Mouse (Mus musculus) kidney, adult 8-10 months (tissue): ENCODE data around the gene Hoxb1.
A peak's percentile ranks its signal among the peaks of the same experiment; 100 is the strongest.

Experiments used
- DNase-seq, 2 experiments: peaks; one replicate each; pipeline ENCODE4 v3.0.0; 2022

Gene Hoxb1

DNA sequence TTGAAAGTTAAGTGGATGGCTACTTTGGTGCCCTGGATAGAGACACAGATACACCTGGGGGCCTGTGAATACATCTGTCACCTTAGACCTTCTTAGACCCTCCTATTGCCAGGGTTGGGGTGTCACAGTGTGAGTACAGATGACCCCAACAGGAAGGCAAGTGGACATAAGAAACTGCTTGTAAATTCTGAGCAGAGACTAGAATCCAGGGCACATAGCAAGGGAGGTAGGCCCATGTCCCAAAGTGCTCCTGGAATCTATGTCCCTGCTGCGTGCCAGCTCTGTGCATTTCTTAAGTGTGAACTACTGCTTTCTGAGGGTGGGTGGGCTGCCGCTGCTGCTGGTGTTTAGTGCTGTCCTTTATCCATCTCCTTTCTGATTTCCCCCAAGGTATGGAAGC, 14.8 kb upstream of the Hoxb1 start:
- no peak for DNase-seq

DNA sequence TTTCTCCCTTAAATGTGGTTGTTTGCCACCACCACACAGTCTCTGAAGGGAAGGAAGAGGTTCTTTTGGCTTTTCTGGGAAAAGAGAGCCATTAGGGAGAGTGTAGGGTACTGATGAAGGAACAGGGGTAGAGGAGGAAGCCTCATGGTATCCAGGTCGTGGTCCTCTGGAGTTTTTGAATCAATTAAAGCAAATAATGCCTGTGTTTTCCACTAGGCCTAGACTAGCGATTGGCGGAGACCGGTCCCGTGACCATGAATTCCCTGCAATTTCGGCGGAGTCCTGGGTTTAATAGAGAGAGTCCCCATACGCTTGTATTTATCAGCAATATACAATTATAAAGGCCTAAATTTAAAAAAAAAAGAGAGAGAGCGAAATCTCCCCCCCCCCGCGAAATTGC, 14.2 kb upstream of the Hoxb1 start:
- peak in 1 of 2 experiments; percentile 58 for DNase-seq

DNA sequence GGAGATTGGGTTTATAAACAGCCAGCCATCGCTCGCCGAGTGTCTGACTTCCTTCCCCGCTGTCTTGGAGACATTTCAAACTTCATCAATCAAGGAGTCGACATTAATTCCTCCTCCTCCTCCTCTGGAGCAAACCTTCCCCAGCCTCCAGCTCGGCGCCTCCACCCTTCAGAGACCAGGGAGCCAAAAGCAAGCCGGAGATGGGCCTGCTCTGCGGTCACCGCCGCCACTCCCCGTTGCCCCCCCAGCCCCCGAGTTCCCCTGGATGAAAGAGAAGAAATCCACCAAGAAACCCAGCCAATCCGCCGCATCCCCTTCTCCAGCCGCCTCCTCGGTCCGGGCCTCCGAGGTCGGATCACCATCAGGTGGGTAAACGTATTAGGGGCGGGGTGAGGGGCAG, 13.7 kb upstream of the Hoxb1 start:
- peak; percentile 68 to 83 for DNase-seq

DNA sequence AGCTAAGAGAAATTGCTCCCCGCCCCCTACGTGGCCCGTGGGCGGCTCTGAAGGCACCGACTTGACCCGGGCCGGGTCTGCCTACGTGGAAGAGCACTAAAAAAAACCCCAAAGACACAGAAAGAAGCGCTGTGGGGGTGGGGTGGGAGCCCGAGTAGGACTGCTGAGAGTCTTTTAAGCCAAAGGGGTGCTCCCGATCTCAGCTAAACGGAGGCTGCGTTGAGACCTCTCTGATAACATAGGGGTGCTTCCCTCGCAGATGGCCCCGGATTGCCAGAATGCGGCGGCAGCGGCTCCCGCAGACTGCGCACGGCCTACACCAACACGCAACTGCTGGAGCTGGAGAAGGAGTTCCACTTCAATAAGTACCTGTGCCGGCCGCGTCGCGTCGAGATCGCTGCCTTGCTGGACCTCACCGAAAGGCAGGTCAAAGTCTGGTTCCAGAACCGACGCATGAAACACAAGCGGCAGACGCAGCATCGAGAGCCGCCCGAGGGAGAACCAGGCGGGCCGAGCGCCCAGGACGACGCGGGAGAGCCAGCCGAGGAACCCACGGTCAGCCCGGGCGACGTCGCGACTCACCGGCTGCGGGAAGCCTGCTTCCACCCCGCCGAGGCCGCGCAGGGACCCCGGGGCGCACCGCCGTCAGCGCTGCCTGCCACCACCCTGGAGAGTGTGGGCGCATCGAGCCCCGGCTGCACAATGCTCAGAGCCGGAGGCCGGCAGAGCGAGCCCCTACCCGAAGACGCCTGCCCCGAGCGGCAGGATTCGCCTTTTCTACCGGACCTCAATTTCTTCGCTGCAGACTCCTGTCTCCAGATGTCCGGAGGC, 12.6 kb upstream of the Hoxb1 start:
- peak; percentile 74 to 80 for DNase-seq

DNA sequence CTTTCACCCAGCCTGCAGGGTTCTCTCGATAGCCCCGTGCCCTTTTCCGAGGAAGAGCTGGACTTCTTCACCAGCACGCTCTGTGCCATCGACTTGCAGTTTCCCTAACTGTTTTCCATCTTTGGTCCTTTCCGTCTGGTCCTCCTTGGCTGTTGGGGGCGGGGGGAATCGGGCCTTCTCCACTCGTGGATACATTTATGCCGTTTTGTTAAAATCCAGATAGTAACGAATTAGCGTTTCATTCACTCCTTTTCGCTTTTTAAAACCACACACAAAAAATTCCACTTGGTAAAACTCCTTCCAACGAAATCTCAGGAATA, 12.1 kb upstream of the Hoxb1 start:
- no peak for DNase-seq

DNA sequence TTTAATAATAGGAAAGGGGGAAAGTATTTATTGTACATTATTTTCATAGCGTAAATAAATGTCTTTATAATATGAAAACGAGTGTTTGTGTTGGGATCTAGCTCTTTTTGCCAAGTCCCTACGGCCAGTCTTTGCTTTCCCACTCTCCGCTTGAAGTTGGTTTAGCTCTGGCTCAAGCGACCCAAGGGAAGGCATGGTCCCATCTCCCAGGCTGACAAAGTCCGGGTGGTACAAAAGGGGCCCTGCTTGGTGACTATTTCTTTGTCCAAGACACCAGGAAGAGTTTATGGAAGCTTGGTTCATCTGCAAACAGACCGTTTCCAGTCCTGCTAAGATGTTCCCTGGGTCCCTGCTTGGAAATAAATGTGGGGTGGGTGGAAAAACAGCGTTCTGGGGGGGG, 11.6 kb upstream of the Hoxb1 start:
- DNase-seq, result peak in 1 of 2 experiments; percentile 21

DNA sequence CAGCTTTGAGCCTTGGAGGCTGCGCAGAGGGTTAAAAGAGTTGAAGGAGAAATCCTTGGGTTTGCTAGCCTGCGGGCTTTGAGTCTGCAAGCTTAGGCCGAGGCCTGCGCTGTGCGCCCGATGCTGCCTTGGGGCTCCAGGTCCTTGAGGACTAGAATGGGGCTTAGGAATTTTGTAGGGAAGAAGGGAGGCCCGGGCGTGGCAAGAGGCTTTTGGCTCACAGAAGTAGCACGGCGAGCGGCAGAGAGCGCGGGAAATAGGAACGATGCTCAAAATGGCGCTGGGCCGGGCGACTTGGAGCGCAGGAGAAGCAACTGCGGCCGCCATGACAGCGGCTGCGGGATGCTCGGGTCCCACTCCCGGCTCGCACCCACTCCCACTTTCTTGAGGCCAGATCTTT, 11.2 kb upstream of the Hoxb1 start:
- DNase-seq, result peak; percentile 52 to 65

DNA sequence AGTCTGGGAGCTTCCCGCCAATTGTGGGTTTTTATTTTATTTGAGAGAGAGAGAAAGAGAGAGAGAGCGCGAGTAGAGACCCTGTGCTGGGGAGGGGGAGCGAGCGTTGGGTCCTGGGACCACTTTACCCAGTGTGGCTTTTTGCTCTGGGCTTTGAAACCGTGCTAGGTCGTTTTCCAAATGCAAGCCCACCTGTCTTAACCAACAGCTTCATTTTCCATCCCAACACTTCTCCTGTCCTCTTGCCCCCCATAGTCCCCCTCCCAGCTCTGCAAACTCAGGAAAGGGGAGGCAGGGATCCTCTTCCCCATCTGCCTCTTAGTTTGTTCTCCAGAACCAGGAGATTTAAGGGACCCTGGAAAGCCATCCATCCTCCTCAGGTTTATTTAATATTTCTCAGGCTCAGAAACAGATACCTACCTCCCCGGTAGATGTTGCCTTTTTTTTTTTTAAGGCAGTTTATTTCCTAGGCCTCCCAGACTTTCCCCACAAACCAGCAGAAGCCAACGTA, 10.7 kb upstream of the Hoxb1 start:
- no peak for DNase-seq

DNA sequence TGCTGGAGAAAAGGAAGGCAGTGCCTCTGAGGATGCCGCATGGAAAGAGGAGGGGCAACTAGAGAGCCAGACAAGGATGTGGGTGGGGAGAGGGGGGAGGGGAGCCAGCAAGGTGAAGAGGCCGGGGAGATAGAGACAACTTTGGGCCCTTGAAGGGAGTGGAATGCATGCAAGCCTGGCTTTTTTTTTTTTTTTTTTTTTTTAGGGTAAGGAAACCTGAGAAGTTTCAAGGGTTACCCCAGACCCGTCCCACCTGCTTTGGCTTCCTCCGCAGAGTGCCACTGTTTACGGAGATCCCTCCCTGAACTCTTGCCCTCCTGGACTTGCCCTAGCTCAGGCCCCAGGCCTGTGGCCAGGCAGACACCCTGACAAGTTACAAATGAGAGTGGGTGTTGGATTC, 1.7 kb upstream of the Hoxb1 start:
- peak; percentile 33 to 50 for DNase-seq

DNA sequence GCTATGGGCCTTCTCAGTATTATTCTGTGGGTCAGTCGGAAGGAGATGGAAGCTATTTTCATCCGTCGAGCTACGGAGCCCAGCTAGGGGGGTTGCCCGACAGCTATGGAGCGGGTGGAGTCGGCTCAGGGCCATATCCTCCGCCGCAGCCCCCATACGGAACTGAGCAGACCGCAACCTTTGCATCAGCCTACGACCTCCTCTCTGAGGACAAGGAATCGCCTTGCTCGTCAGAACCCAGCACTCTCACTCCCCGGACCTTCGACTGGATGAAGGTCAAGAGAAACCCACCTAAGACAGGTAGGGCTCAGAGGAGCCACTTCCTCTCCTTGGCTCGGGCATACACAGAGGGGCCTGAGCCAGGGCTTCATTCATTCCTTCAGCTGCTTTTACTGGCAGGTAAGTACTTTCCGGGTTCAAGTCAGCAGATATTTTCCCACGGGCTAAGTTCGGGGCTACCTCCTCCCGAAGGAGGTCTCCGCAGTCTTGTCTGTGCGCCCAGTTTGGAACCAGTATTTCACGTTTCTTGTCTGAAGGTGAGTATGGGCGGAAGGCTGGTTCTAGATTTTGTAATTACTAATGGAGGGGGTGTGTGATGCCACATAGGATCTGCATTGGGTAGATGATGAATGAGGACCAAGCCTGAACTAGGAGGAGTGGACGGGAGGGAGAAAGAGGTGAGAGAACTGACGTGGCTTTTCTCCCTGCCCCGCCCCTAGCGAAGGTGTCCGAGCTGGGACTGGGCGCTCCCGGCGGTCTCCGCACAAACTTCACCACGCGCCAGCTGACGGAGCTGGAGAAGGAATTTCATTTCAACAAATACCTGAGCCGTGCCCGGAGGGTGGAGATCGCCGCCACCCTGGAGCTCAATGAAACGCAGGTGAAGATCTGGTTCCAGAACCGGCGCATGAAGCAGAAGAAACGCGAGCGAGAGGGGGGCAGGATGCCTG, 815 bp downstream of the Hoxb1 start:
- DNase-seq, result peak; percentile 32 to 44

DNA sequence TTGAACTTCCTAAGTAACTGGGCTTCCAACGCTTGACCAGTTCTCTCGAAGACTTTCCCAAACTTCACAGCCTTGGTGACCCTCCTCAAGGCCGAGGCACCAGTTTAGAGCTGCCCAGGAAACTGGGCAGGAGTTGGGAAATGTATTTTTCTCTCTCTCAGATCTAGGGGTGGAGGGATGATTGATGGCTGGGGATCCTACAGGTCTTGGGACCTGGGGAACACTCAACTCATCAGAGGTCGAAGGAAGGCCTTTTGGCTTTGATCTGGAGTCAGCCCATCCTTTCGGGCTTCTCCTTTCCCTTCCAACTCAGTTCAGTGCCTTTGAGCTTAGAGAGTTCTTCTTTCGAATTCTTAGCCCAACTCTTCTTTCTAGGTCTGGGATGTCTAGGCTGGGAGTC, 1.6 kb downstream of the Hoxb1 start:
- no peak for DNase-seq

DNA sequence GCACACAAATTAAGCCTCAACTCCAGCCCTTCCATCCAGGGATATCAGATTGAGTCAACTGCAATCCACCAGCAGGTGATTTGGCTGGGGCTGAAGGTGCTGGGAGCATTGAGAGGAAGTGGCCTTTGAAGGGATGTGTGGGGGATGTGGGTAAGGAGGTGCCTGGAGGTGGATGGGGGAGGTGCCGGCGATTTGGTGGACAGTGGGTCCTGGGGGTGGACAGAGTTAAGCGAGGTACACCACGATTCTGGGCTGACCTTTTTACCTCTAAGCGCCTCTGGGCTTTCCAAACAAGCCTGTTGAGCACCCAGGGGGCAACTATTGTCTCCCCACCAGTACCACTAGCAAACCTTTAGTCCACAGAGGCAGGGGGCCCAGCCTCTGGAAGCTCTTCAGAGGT, 3.1 kb downstream of the Hoxb1 start:
- no peak for DNase-seq

DNA sequence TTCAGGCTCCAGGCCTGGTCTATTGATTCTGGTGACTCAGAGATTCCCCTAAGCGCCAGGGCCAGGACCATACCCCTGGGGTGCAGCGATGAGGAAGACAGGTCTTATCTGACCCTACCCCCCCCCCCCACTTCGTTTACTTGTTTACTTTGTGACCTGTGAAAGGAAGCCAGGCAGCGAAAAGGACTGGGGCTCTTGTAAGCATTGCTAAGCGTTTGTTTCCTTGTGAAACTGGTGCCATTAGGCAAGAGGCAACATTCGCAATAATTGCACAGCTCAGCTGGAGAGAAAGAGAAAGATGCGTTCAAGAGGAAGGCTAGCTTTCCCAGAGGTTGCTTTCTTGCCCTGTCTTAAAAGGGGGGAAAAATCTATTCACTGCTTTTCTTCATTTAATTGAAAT, 3.6 kb downstream of the Hoxb1 start:
- no peak for DNase-seq

DNA sequence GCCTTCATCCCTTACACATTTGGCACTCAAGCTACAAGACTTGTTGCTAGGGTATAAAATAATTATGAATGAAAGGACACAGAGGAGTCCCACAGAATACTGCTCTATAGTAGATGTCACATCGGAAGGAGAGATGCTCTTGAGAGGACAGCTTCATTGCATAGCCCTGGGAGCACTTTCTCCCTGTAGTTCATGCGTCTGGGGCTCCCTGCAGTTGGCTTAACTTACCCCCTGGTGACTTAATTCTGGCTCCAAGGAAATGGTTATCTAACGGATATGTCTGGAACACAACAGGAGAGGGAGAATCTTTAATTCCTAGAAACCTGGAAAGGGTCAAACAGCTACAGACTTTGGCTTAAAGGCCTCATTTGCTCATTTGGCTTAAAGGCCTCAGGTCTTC, 6.2 kb downstream of the Hoxb1 start:
- no peak for DNase-seq

DNA sequence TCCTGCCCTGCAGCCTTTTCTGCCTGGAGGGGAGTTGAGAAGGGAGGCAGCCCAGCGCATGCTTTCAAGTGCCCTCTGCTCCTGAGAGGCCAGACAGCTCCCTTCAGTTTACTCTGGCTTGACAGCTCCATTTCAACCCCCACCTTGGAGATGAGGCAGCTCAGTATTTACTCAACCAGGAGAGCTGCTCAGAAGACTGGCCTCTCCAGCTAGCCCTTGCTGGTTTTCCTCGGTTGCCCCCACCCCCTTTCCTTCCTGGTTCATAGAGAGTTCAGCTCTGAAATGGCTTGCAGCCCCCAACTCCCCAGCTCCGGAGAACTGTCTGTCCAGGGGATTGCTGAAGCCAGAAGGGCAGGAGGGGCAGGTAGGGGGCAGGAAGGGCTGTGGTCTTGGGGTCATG, 7.0 kb downstream of the Hoxb1 start:
- no peak for DNase-seq

DNA sequence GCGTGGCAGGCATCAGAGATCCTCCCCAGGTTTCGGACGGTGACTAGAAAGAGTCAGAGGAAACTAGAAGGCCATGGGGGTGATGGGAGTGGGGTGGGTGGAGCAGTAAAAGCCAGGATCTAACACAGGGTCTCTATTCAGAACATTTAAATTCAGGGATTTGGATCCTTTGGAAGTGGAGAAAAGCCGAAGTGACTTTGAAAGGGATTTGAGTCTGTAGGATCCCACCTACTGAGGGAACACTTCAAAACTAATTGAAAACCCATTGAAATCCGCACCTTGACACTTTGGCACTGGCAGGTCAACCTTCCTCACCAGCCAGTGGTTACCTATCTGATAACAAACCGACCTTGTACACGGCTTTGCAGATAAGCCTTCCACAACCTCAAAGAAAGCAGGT, 9.3 kb downstream of the Hoxb1 start:
- DNase-seq, result no peak

DNA sequence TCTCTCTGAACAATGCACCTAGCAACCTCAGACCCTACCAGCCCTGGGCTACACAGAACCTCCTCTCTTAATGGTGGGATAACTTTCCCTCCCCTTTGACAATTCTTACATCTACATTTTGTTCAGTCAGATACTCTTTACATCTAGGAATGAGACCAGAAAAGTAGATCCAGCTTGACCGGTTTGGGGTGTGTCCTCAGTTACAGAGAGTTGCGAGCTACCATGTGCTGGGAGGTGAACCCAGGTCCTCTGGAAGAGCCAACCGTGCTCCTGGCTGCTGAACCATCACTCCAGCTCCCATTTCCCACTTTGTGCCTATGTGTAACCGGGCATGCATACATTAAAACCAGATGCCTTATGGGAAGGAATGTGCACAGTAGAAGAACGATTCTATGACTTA, 17.8 kb downstream of the Hoxb1 start:
- no peak for DNase-seq

DNA sequence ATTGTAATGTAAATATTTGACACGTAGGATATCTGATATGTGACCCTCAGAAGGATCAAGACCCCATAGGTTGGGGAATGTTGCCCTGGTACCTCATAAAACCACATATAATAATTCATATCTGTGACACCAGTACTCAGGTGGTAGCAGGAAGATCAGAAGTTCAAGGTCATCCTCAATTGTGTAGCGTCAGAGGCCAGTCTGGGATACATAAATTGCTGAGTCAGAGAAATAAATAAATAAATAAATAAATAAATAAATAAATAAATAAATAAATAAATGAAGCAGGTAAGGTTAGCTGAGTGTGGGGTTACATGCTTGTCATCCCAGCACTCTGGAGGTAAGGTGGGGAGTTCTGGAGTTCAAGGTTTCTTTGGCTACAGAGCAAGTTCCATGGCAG, 22.1 kb downstream of the Hoxb1 start:
- no peak for DNase-seq

DNA sequence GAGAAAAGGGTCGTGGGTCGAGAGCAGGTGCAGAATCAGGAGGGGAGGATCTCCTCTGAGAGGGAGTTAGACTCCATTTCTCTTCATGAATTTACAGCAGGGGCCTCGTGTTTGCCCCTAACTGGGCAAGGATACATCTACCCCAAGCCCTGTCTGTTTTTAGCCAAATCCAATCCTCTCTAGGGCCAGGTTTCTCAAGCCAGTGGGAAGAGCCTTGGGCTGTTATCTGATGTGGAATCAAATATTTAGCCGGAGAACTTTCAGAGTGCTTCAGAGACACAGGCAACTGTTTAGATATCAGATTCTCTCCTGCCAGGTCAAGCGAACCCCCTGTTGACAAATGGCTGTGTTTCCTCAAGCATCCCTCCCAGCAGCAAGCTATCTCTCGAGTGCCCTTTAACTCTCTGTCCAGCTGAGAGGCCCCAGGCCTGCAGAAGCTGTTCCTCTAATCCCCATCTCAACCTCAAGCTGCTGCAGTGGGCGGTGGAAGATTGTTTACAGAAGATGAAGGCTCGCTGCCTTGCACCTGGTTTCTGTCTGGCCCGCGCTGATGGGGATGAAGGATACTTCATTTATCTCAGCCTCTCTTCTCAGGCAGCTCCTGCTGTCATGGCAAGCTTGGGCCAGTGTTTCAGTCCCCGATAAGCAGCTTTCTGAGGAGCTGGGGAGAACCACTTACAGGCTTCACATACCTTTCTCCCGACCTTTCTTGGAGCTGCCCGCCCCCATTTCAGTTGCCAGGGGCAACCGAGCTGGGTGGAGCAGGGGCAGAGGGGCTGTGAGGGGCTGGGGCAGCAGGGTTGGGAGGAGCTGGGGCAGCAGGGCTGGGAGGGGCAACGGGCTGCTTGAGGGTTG, 31.4 kb downstream of the Hoxb1 start:
- DNase-seq, result no peak

DNA sequence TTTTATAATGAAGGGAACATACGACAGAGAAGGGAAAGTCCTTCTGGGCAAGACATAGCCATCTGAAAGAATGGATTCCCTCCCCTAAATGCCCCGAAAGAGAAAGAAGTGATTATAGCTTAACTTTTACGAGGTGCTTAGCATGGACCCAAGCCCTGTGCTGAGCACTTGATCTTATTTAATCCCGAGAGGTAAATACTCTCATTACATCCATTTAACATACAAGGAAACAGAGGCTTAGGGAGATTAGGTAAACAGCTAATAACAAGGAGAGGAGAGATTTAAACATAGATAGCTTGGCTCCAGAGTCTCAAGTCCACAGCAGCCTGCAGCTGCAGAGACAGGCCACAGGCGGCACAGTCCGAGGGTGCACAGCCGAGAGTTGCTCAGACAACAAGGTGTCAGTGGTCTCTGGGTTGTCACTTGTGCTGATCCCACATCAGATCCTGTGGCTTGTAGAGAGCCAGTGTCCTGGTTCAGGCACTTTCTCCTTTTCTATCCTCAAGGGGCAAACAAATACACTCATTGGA, 32.3 kb downstream of the Hoxb1 start:
- DNase-seq, result no peak

DNA sequence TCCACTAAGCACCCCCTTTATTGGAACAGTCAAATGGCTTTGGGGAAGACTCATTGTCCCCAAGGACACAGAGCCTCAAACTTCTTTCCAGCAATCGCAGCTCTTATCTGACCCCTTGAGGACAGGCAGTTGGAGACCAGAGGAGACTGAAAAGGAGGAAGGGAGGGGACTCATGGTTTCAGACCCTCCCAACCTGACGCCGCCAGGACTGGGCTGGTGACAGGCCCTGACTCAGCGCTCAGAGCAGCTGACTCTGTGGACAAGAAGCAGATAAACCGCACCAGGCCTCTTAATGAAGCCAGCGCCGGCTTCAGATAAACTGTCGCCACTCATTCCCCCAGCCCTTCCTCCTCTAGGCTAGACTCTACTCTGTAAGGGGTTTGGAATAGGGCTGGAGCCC, 34.4 kb downstream of the Hoxb1 start:
- DNase-seq, result no peak

DNA sequence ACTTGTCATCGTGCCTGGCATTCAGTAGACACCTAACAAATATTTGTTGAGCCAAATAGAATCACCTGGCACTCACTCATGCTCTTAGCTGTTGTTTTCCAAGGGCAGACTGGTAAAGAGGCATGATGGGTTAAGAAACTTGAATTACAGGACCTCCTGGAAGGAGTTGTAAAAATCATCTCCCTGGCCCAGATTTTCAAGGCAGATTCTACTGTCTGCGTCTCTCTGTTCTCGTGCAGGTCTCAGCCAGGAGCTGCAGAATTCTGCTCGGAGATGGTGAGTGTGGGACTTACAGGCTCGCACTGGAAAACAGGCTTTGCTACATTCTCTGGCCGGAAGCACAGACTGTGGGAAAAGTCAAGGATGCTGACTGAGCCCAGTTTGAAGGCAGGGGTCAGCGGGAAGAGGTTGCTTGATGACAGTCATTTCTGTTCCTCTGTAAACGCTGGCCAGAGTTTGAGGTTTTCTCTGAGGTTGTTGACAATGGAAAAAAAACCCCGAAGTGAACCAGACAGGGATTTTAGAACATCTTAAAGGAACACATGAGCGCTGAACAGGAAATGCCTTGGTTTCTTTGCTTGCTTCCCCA, 38.6 kb downstream of the Hoxb1 start:
- no peak for DNase-seq
